In the genomic region with DNA sequence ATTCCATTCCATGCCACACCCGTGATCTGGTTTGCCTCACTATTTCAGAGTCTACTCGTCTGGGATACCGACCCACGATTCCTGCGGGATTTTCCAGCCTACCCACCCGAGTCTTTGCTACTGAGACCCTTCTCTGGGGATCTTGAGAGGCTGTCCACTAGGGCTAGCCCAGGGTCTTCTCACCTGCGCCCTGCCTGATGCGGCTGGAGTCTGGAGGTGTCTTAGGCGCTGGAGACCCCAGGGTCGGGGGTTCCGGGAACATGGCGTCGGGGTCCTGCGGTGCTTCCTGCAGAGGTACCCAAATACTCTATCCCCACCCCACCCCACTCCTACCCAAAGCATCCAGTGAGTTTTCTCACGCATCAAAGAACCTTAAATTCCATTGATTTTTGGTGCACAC, we compare ENCODE assay signal across 9 mouse cellular contexts. TPM values are rescaled to one million over a fixed set of nuclear protein-coding genes. Genes with fewer than 3 reads are reported as not detected.
DNase-seq lines count a peak whose midpoint lies in the region; ATAC-seq lines count a peak whose summit lies in the region.
"Had no signal": no experiment of that assay in that cellular context is flagged by ENCODE, and none has a peak within 500 bp of the region (broad histone marks: within the 10 kb centered on the region; RNA-seq: fewer than 3 reads in every experiment).

No protein-coding gene starts in this region.

- no peak overlapping the region for H3K27ac ChIP-seq in lung, embryonic 16.5 days (ENCODE audit: low read length)
- peak overlapping the region; percentile 93 for H3K27ac ChIP-seq in hindbrain, embryonic 14.5 days
- no peak overlapping the region for H3K27ac ChIP-seq in neural tube, embryonic 12.5 days

- no peak overlapping the region for H3K9ac ChIP-seq in lung, embryonic 16.5 days (ENCODE audit: low read length)
- H3K9ac ChIP-seq in hindbrain, embryonic 14.5 days: peak overlapping the region; percentile 80
- H3K9ac ChIP-seq in neural tube, embryonic 12.5 days: peak overlapping the region; percentile 57; the same call in 1 of the 2 replicates

- H3K9me3 ChIP-seq in lung, embryonic 16.5 days (ENCODE audit: control insufficient read depth, low read length): no peaks in the 10 kb centered on the region
- H3K9me3 ChIP-seq in hindbrain, embryonic 14.5 days (ENCODE audit: control insufficient read depth, low read length): no peaks in the 10 kb centered on the region
- no peaks in the 10 kb centered on the region for H3K9me3 ChIP-seq in neural tube, embryonic 12.5 days

- H3K4me1 ChIP-seq in lung, embryonic 16.5 days (replicated peaks; ENCODE audit: control insufficient read depth, insufficient read depth, low read length): peaks cover 5% of the 10 kb centered on the region
- peaks cover 15% of the 10 kb centered on the region for H3K4me1 ChIP-seq in hindbrain, embryonic 14.5 days (replicated peaks; ENCODE audit: control insufficient read depth, insufficient read depth, low read length)
- H3K4me1 ChIP-seq in neural tube, embryonic 12.5 days: peaks cover 21% of the 10 kb centered on the region

- WGBS in lung, embryonic 16.5 days: 69% methylated on average over 15 of the region's 15 CpGs
- WGBS in hindbrain, embryonic 14.5 days: 62% methylated on average over 15 of the region's 15 CpGs
- WGBS in neural tube, embryonic 12.5 days: 72% methylated on average over 15 of the region's 15 CpGs

- no peaks in the 10 kb centered on the region for H3K36me3 ChIP-seq in lung, embryonic 16.5 days (ENCODE audit: control insufficient read depth, insufficient read depth, low read length)
- peaks cover 23% of the 10 kb centered on the region for H3K36me3 ChIP-seq in hindbrain, embryonic 14.5 days (replicated peaks; ENCODE audit: control insufficient read depth, insufficient read depth)
- peaks cover 6% of the 10 kb centered on the region; the same call in 1 of the 2 replicates for H3K36me3 ChIP-seq in neural tube, embryonic 12.5 days

- ATAC-seq in lung, embryonic 16.5 days (ENCODE audit: low read depth): 0 out of 2 replicates have a peak, but pooled peaks have one; percentile 4
- no peak for ATAC-seq in hindbrain, embryonic 14.5 days (ENCODE audit: low FRiP score)
- peak; percentile 52 for ATAC-seq in neural tube, embryonic 12.5 days (ENCODE audit: low FRiP score, low read depth)
- no peak for ATAC-seq in megakaryocyte-erythroid progenitor cell, adult 5-6 weeks (replicated peaks; ENCODE audit: low FRiP score, low TSS enrichment, poor library complexity, severe bottlenecking)

- H3K27me3 ChIP-seq in lung, embryonic 16.5 days (ENCODE audit: control insufficient read depth, insufficient read depth, low read depth, low read length): peaks cover 3% of the 10 kb centered on the region; the same call in 1 of the 2 replicates
- H3K27me3 ChIP-seq in hindbrain, embryonic 14.5 days (ENCODE audit: control insufficient read depth, insufficient read depth, low read length): no peaks in the 10 kb centered on the region
- peaks cover 6% of the 10 kb centered on the region; the same call in 1 of the 2 replicates for H3K27me3 ChIP-seq in neural tube, embryonic 12.5 days (replicated peaks)

- H3K4me3 ChIP-seq in lung, embryonic 16.5 days (ENCODE audit: low read length): no peak overlapping the region
- peak overlapping the region; percentile 62 for H3K4me3 ChIP-seq in hindbrain, embryonic 14.5 days (replicated peaks; ENCODE audit: low read length)
- peak overlapping the region; percentile 43 for H3K4me3 ChIP-seq in neural tube, embryonic 12.5 days

- DNase-seq in heart, adult 11 months: peak; percentile 86
- no peak for DNase-seq in heart, adult 8-10 months (ENCODE audit: low spot score)
- no peak for DNase-seq in lung, postnatal 36 days
- no peak for DNase-seq in hindbrain, embryonic 14.5 days (ENCODE audit: low spot score)
- no peak for DNase-seq in adrenal gland, adult 8-10 months

- no peak overlapping the region for H3K4me2 ChIP-seq in lung, embryonic 16.5 days (ENCODE audit: low read depth, low read length)
- H3K4me2 ChIP-seq in hindbrain, embryonic 14.5 days (replicated peaks): peak overlapping the region; percentile 71
- peak overlapping the region; percentile 67 for H3K4me2 ChIP-seq in neural tube, embryonic 12.5 days (replicated peaks)

RNA-seq across cellular contexts. Expression of gene Syt5, which starts 1.3 kb away (rescaled TPM):
- 1 to 10 TPM in 1 of 4 experiments, under 1 TPM in 3; 0.50 to 1.0 (median 0.83) TPM for total RNA-seq in heart, adult 8-10 months (2022)
- polyA plus RNA-seq in lung, embryonic 16.5 days (2015; fragmentation: Nextera tagmentation; extraction: Ambion mirVana): 5.5 and 8.3 TPM in 2 replicates
- 77.0 and 90.9 TPM in 2 replicates for polyA plus RNA-seq in hindbrain, embryonic 14.5 days (2014; fragmentation: Nextera tagmentation; extraction: Ambion mirVana)
- 27.9 and 28.6 TPM in 2 replicates for polyA plus RNA-seq in neural tube, embryonic 12.5 days (2016; fragmentation: Nextera tagmentation; extraction: Ambion mirVana)
- total RNA-seq in megakaryocyte-erythroid progenitor cell, adult 5-6 weeks (2014; fragmentation: Nextera tagmentation): 0.42 TPM in 1 of 2 replicates, not detected in the other
- not detected in 2 replicates for total RNA-seq in megakaryocyte-erythroid progenitor cell, adult 5-6 weeks (2017)
- total RNA-seq in adrenal gland, adult 8-10 months (2022): 10 to 100 TPM in 1 of 4 experiments, 1 to 10 TPM in 3; 5.7 to 10.0 (median 8.6) TPM
- total RNA-seq: neutrophil, adult 5-6 weeks had no signal

RNA-seq across cellular contexts. Expression of gene Dnaaf3, which starts 13.8 kb away (rescaled TPM):
- total RNA-seq in heart, adult 8-10 months (2022): 1 to 10 TPM; 2.3 to 3.0 (median 2.6) TPM
- 4.7 TPM in 2 replicates for polyA plus RNA-seq in lung, embryonic 16.5 days (2015; fragmentation: Nextera tagmentation; extraction: Ambion mirVana)
- polyA plus RNA-seq in hindbrain, embryonic 14.5 days (2014; fragmentation: Nextera tagmentation; extraction: Ambion mirVana): 1.0 and 1.5 TPM in 2 replicates
- polyA plus RNA-seq in neural tube, embryonic 12.5 days (2016; fragmentation: Nextera tagmentation; extraction: Ambion mirVana): 1.2 and 1.7 TPM in 2 replicates
- 1.6 and 2.8 TPM in 2 replicates for total RNA-seq in megakaryocyte-erythroid progenitor cell, adult 5-6 weeks (2014; fragmentation: Nextera tagmentation)
- total RNA-seq in megakaryocyte-erythroid progenitor cell, adult 5-6 weeks (2017): 0.23 TPM in 1 of 2 replicates, not detected in the other
- total RNA-seq in adrenal gland, adult 8-10 months (2022): 1 to 10 TPM in 2 of 4 experiments, under 1 TPM in 2; 0.64 to 1.2 (median 1.0) TPM

RNA-seq across cellular contexts. Expression of gene Tnni3, which starts 22.0 kb away (rescaled TPM):
- over 10,000 TPM in 3 of 4 experiments, 1,000 to 10,000 TPM in 1; 9,443 to 11,840 (median 11,050) TPM for total RNA-seq in heart, adult 8-10 months (2022)
- polyA plus RNA-seq in lung, embryonic 16.5 days (2015; fragmentation: Nextera tagmentation; extraction: Ambion mirVana): 77.2 and 102 TPM in 2 replicates
- polyA plus RNA-seq in hindbrain, embryonic 14.5 days (2014; fragmentation: Nextera tagmentation; extraction: Ambion mirVana): 0.36 and 0.46 TPM in 2 replicates
- polyA plus RNA-seq in neural tube, embryonic 12.5 days (2016; fragmentation: Nextera tagmentation; extraction: Ambion mirVana): 2.8 and 2.9 TPM in 2 replicates
- 2.1 and 10.2 TPM in 2 replicates for total RNA-seq in megakaryocyte-erythroid progenitor cell, adult 5-6 weeks (2014; fragmentation: Nextera tagmentation)
- total RNA-seq in megakaryocyte-erythroid progenitor cell, adult 5-6 weeks (2017): 2.4 TPM in 1 of 2 replicates, not detected in the other
- total RNA-seq in adrenal gland, adult 8-10 months (2022): 1 to 10 TPM; 1.3 to 3.1 (median 2.5) TPM

RNA-seq across cellular contexts. Expression of gene Tnnt1, which starts 29.9 kb away (rescaled TPM):
- 10 to 100 TPM; 12.4 to 22.1 (median 19.0) TPM for total RNA-seq in heart, adult 8-10 months (2022)
- 28.6 and 34.6 TPM in 2 replicates for polyA plus RNA-seq in lung, embryonic 16.5 days (2015; fragmentation: Nextera tagmentation; extraction: Ambion mirVana)
- polyA plus RNA-seq in hindbrain, embryonic 14.5 days (2014; fragmentation: Nextera tagmentation; extraction: Ambion mirVana): 1.8 and 3.9 TPM in 2 replicates
- 58.1 and 75.1 TPM in 2 replicates for polyA plus RNA-seq in neural tube, embryonic 12.5 days (2016; fragmentation: Nextera tagmentation; extraction: Ambion mirVana)
- 1.4 TPM in 1 of 2 replicates, not detected in the other for total RNA-seq in megakaryocyte-erythroid progenitor cell, adult 5-6 weeks (2014; fragmentation: Nextera tagmentation)
- total RNA-seq in megakaryocyte-erythroid progenitor cell, adult 5-6 weeks (2017): 0.95 and 3.0 TPM in 2 replicates
- 1 to 10 TPM in 2 of 4 experiments, under 1 TPM in 2; 0.46 to 1.5 (median 1.1) TPM for total RNA-seq in adrenal gland, adult 8-10 months (2022)
- total RNA-seq: neutrophil, adult 5-6 weeks had no signal

RNA-seq across cellular contexts. Expression of gene Ppp1r12c, which starts 44.6 kb away (rescaled TPM):
- total RNA-seq in heart, adult 8-10 months (2022): 10 to 100 TPM; 55.6 to 74.8 (median 61.6) TPM
- polyA plus RNA-seq in lung, embryonic 16.5 days (2015; fragmentation: Nextera tagmentation; extraction: Ambion mirVana): 20.1 and 21.0 TPM in 2 replicates
- 50.1 and 54.7 TPM in 2 replicates for polyA plus RNA-seq in hindbrain, embryonic 14.5 days (2014; fragmentation: Nextera tagmentation; extraction: Ambion mirVana)
- 61.1 and 72.5 TPM in 2 replicates for polyA plus RNA-seq in neural tube, embryonic 12.5 days (2016; fragmentation: Nextera tagmentation; extraction: Ambion mirVana)
- 118 and 125 TPM in 2 replicates for total RNA-seq in megakaryocyte-erythroid progenitor cell, adult 5-6 weeks (2014; fragmentation: Nextera tagmentation)
- total RNA-seq in megakaryocyte-erythroid progenitor cell, adult 5-6 weeks (2017): 85.0 and 96.2 TPM in 2 replicates
- 100 to 1,000 TPM in 3 of 4 experiments, 10 to 100 TPM in 1; 76.7 to 152 (median 113) TPM for total RNA-seq in adrenal gland, adult 8-10 months (2022)

Comparison
In these comparisons a context has a peak if more than half of its experiments do, and no peak if none do; other contexts are left out.
1. ATAC-seq: peak in lung, embryonic 16.5 days (single experiment) and neural tube, embryonic 12.5 days (single experiment); none in hindbrain, embryonic 14.5 days (single experiment) and megakaryocyte-erythroid progenitor cell, adult 5-6 weeks (single experiment).
2. RNA of gene Tnni3, which starts 22.0 kb away (total RNA-seq): 9,443 to 11,840 TPM in heart, adult 8-10 months; 1.3 to 3.1 TPM in adrenal gland, adult 8-10 months and 2.1 to 10.2 TPM in megakaryocyte-erythroid progenitor cell, adult 5-6 weeks; every median in the first group is over 100 times any median in the second.